Mouse (Mus musculus) heart, adult 2 months (tissue): Measurements from ENCODE around the gene Capzb. TPM values are rescaled to one million over a fixed set of nuclear protein-coding genes. Genes with fewer than 3 reads are reported as not detected.

Experiments
- DNase-seq, 2 experiments: peaks; one replicate each; pipeline ENCODE4 v3.0.0; 2021
- H3K27ac ChIP-seq: fragments of 200-600 bp; 2 replicates; pipeline ENCODE4 v1.8.1; 2022
- H3K27me3 ChIP-seq: fragments of 200-500 bp; 2 replicates; pipeline ENCODE4 v1.6.1; 2012; ENCODE audit warnings: mild to moderate bottlenecking, low read length, inconsistent platforms, mixed read lengths; ENCODE audit not compliant: control insufficient read depth, insufficient read depth
- H3K36me3 ChIP-seq: fragments of 200-500 bp; 2 replicates; pipeline ENCODE4 v1.6.1; 2012; ENCODE audit warnings: low read length, inconsistent platforms; ENCODE audit not compliant: control insufficient read depth, insufficient read depth
- H3K4me1 ChIP-seq: fragments of 200-500 bp; 2 replicates; pipeline ENCODE4 v1.6.1; 2011; ENCODE audit warnings: low read length; ENCODE audit not compliant: control insufficient read depth, insufficient read depth
- H3K4me3 ChIP-seq: fragments of 200-600 bp; 2 replicates; pipeline ENCODE4 v1.8.1; 2022
- H3K79me2 ChIP-seq: fragments of 200-500 bp; replicated peaks from 2 replicates; pipeline ENCODE4 v1.6.1; 2012; ENCODE audit warnings: mild to moderate bottlenecking, inconsistent platforms, low read length, moderate library complexity, mixed read lengths; ENCODE audit not compliant: control insufficient read depth, insufficient read depth
- H3K9ac ChIP-seq: fragments of 200-500 bp; 2 replicates; pipeline ENCODE4 v1.6.1; 2012; ENCODE audit warnings: low read depth, mild to moderate bottlenecking, control low read depth, inconsistent platforms, low read length, mixed read lengths
- CTCF ChIP-seq: fragments of 200-600 bp; IDR thresholded peaks from 2 replicates; pipeline ENCODE4 v1.8.1; 2022; ENCODE audit warnings: antibody characterized with exemption, mild to moderate bottlenecking, moderate library complexity
- EP300 ChIP-seq: fragments of 200-500 bp; IDR thresholded peaks from 2 replicates; pipeline ENCODE4 v1.6.1; 2011; ENCODE audit warnings: low read depth, low read length, control low read depth; ENCODE audit not compliant: insufficient read depth
- POLR2A ChIP-seq: fragments of 200-500 bp; IDR thresholded peaks from 2 replicates; pipeline ENCODE4 v1.6.1; 2011; ENCODE audit warnings: mild to moderate bottlenecking, low read depth, low read length, control low read depth; ENCODE audit not compliant: insufficient read depth
- WGBS: fragments of 180-500 bp; shearing (Covaris S2); methylation state at CpG from one replicate; pipeline ENCODE4 v1.1.7; 2018; 5-methylcytosine and 5-hydroxymethylcytosine counted together
- intact Hi-C: fragments of 180-260 bp; cut with DNase I; formaldehyde crosslinking; loops from one replicate; pipeline ENCODE4 v1.15.1; 2025
- polyA plus RNA-seq: library from polyadenylated mRNA; depleted of rRNA; stranded (reverse); fragments of >200 nt; gene quantifications from 2 replicates; pipeline ENCODE4 v1.2.3, GENCODE M21; 2012
- total RNA-seq, 2 experiments: library from RNA; stranded (reverse); gene quantifications; 2 replicates each; pipeline ENCODE4 v1.2.3; 2021

Gene Capzb
- total and polyA plus RNA-seq, 3 experiments = 160 to 392 (median 342) TPM

DNA sequence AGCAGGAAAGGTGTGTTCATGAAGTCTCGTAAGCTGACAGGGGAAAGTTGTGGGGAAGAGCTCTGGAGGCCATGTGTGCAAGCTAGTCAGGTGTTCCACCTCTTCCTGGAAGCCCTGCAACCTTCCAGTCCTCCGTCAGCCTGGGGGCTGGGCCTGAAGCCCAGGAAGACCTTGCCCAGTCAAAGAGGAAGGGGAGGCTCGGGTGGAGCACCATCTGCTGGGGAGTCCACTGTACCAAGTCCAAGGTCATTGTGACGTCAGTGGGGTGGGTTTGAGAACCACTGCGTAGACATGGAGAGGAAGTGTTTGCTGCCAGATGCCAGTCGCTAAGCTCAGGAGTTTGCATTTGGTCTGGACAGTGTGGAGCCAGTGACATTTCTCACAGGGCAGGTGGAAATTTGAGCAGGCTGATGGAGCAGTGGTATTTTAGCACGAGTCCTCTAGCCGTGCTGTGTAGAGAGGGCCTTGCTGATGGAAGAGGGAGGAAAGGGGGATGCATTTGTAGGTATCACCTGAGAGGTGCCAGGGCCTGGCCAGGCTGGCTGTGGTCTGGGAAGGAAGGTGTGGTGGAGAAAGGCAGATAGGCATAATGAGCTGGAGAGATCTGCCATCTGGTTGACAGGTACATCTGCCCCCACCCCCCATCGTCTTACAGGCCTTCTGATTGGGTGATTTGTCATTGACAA, 5.4 kb downstream of the Capzb start:
- Histone ChIP-seq H3K4me3 (no peak overlapping the region), H3K4me1 (peaks cover 59% of the 10 kb centered on the region), H3K27ac (peak overlapping the region; percentile 77), H3K79me2 (peaks cover 20% of the 10 kb centered on the region), H3K36me3 (peaks cover 14% of the 10 kb centered on the region), H3K9ac (no peak overlapping the region), H3K27me3 (no peaks in the 10 kb centered on the region)
- 0 out of 2 replicates have a peak, but pooled peaks have one; percentile 26 for TF ChIP-seq POLR2A
- peak; percentile 68; the same call in 1 of the 2 replicates for TF ChIP-seq EP300
- TF ChIP-seq CTCF = peak; percentile 37; the same call in 1 of the 2 replicates
- peak; percentile 69 to 85 for DNase-seq
- intact Hi-C loops = no loop called here
- WGBS = 25% methylated on average over 9 of the region's 9 CpGs

GRCm38 (mm10) chr4:139199126-139199525, 6.4 kb downstream of the Capzb start:
- WGBS = 67% methylated on average over 9 of the region's 9 CpGs
- intact Hi-C loops = no loop called here
- Histone ChIP-seq H3K4me1 (peaks cover 65% of the 10 kb centered on the region), H3K27ac (peak overlapping the region; percentile 77), H3K9ac (no peak overlapping the region), H3K36me3 (peaks cover 18% of the 10 kb centered on the region), H3K4me3 (no peak overlapping the region), H3K79me2 (peaks cover 12% of the 10 kb centered on the region), H3K27me3 (no peaks in the 10 kb centered on the region)
- DNase-seq = no peak
- no peak for TF ChIP-seq CTCF
- TF ChIP-seq POLR2A = no peak
- TF ChIP-seq EP300 = no peak

GRCm38 (mm10) chr4:139199703-139200340, 7.1 kb downstream of the Capzb start:
- no peak overlapping the region for H3K9ac ChIP-seq
- H3K27ac ChIP-seq = peak overlapping the region; percentile 77
- TF ChIP-seq POLR2A (no peak), CTCF (no peak), EP300 (no peak)
- H3K4me1 ChIP-seq = peaks cover 64% of the 10 kb centered on the region
- DNase-seq = peak in 1 of 2 experiments; percentile 52
- H3K27me3 ChIP-seq = no peaks in the 10 kb centered on the region
- no peak overlapping the region for H3K4me3 ChIP-seq
- H3K36me3 ChIP-seq = peaks cover 18% of the 10 kb centered on the region
- peaks cover 9% of the 10 kb centered on the region for H3K79me2 ChIP-seq
- intact Hi-C loops = no loop called here
- 82% methylated on average over 8 of the region's 8 CpGs for WGBS

DNA sequence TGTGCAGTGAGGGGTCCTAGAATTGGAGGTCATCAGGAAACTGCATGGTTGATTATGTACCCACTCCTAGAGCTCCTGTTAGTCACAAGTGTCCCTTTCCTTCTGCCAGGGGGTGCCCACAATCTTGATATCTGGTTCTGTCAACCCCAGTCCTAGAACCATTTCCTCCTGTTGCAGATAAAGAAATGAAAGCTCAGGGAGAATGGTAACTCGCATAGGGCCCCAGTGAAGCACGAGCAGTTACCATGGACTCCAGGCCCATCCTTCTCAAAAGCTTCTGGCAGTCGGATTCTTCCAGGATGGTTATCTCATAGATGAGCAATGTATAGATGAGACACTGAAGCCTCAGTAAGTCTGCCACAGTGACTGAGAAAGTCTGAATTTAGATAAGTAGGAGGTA, 8.2 kb downstream of the Capzb start:
- WGBS = 67% methylated on average over 3 of the region's 3 CpGs
- H3K79me2 ChIP-seq = peaks cover 10% of the 10 kb centered on the region
- TF ChIP-seq POLR2A = no peak
- no peak for TF ChIP-seq EP300
- TF ChIP-seq CTCF = no peak
- H3K27ac ChIP-seq = no peak overlapping the region; the same call in 1 of the 2 replicates
- peaks cover 12% of the 10 kb centered on the region for H3K36me3 ChIP-seq
- peaks cover 61% of the 10 kb centered on the region for H3K4me1 ChIP-seq
- DNase-seq = no peak
- no peak overlapping the region for H3K9ac ChIP-seq
- intact Hi-C loops = no loop called here
- H3K4me3 ChIP-seq = no peak overlapping the region
- no peaks in the 10 kb centered on the region for H3K27me3 ChIP-seq

GRCm38 (mm10) chr4:139202556-139202955, 9.9 kb downstream of the Capzb start:
- WGBS = 22% methylated on average over 7 of the region's 7 CpGs
- Histone ChIP-seq H3K27me3 (no peaks in the 10 kb centered on the region), H3K9ac (no peak overlapping the region), H3K4me1 (peaks cover 51% of the 10 kb centered on the region), H3K4me3 (no peak overlapping the region), H3K79me2 (peaks cover 10% of the 10 kb centered on the region), H3K27ac (peak overlapping the region; percentile 13), H3K36me3 (peaks cover 11% of the 10 kb centered on the region)
- TF ChIP-seq CTCF (no peak), POLR2A (no peak), EP300 (no peak)
- DNase-seq = no peak
- intact Hi-C loops = no loop called here

DNA sequence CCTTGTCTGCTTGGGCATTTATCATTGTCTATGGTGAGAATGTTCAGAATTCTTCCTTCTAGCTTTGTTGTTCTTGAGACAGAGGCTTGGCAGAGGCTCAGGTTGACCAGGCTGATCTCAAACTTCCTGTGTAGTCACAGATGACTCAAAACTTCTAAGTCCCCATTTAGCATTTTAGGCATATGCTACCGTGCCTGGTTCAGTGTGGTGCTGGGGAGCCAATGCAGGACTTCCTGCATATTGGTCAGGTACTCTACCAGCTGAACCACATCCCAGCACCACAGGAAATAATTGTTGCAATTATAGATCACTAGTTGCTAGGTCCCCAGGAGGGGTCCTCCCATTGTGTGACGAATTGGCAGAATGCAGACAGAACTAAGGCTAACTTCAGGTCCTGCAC, 10.7 kb downstream of the Capzb start:
- peak in 1 of 2 experiments; percentile 45 for DNase-seq
- 19% methylated on average over 2 of the region's 2 CpGs for WGBS
- Histone ChIP-seq H3K27ac (peak overlapping the region; percentile 47), H3K79me2 (peaks cover 9% of the 10 kb centered on the region), H3K9ac (no peak overlapping the region), H3K27me3 (no peaks in the 10 kb centered on the region), H3K4me1 (peaks cover 51% of the 10 kb centered on the region), H3K36me3 (peaks cover 19% of the 10 kb centered on the region), H3K4me3 (no peak overlapping the region)
- intact Hi-C loops = no loop called here
- TF ChIP-seq EP300 = no peak
- no peak for TF ChIP-seq POLR2A
- TF ChIP-seq CTCF = no peak
